Mouse (Mus musculus): ENCODE measurements around the gene Foxc1. TPM values are rescaled to one million over a fixed set of nuclear protein-coding genes. Genes with fewer than 3 reads are reported as not detected.

Gene Foxc1
- total RNA-seq, 2 experiments from 2014 or later, result 9.3 to 9.4 TPM

DNA sequence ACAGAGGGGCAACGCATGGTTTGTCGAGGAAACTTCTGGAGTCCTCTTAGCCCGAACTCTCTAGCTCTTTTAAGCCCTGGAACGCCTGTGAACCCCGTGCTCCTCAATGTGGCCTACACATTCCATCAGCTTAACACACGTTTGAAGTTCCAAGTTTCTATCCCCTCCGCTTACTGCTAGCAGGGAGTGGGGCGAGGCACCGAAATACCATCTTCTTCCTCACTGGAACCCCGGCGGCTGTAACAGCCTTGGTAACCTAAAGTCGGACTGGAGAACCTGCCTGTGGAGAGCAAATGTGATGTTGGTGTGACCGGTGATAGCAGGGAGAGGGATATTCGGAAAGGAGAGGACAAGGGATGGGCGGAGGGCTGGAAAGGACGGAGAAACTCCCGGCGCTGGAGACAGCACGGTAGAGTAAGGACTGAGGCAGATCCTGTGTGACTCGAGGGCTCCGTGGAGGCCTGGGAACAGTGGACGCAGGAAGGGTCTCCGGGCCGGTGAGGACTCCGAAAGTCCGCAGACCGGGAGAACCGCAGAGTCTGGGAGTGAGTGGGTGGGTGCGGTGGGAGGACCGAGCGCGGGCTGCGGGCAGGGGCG, 504 bp upstream of the Foxc1 start:
- no peak for DNase-seq

DNA sequence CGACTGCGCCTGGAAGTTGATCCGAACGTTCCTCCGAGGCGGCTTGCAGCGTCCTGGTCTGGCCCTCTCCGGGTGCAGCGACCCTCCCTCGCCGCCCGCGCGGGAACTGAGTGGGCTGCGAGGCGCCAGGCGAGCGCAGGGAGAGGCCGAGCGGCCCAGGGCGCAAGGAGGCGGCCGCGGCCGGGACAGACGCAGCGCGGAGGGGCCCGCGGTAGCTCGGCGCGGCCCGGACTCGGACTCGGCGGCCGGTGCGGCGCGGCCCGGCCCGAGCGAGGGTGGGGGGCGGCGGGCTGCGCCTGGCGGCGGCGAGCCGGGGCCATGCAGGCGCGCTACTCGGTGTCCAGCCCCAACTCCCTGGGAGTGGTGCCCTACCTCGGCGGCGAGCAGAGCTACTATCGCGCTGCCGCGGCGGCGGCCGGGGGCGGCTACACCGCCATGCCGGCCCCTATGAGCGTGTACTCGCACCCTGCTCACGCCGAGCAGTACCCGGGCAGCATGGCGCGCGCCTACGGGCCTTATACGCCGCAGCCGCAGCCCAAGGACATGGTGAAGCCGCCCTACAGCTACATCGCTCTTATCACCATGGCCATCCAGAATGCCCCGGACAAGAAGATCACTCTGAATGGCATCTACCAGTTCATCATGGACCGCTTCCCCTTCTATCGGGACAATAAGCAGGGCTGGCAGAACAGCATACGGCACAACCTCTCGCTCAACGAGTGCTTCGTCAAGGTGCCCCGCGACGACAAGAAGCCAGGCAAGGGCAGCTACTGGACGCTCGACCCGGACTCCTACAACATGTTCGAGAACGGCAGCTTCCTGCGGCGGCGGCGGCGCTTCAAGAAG, 680 bp downstream of the Foxc1 start:
- peak; percentile 58 for DNase-seq

DNA sequence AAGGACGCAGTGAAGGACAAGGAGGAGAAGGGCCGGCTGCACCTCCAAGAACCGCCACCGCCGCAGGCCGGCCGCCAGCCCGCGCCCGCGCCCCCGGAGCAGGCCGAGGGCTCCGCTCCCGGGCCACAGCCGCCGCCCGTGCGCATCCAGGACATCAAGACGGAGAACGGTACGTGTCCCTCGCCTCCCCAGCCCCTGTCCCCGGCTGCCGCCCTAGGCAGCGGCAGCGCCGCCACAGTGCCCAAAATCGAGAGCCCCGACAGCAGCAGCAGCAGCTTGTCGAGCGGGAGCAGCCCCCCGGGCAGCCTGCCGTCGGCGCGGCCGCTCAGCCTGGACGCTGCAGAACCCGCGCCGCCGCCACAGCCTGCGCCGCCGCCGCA, 1.3 kb downstream of the Foxc1 start:
- peak; percentile 43 to 51 for DNase-seq

DNA sequence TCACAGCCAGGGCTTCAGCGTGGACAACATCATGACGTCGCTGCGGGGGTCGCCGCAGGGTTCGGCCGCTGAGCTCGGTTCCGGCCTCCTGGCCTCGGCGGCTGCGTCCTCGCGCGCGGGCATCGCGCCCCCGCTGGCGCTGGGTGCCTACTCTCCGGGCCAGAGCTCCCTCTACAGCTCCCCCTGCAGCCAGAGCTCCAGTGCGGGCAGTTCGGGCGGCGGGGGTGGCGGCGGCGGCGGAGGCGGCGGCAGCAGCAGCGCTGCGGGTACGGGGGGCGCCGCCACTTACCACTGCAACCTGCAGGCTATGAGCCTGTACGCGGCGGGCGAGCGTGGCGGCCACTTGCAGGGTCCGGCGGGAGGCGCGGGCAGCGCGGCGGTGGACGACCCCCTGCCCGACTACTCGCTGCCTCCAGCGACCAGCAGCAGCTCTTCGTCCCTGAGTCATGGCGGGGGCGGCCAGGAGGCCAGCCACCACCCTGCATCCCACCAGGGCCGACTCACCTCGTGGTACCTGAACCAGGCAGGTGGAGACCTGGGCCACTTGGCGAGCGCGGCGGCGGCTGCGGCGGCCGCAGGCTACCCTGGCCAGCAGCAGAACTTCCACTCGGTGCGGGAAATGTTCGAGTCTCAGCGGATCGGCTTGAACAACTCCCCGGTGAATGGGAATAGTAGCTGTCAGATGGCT, 1.8 kb downstream of the Foxc1 start:
- peak; percentile 77 to 81 for DNase-seq

DNA sequence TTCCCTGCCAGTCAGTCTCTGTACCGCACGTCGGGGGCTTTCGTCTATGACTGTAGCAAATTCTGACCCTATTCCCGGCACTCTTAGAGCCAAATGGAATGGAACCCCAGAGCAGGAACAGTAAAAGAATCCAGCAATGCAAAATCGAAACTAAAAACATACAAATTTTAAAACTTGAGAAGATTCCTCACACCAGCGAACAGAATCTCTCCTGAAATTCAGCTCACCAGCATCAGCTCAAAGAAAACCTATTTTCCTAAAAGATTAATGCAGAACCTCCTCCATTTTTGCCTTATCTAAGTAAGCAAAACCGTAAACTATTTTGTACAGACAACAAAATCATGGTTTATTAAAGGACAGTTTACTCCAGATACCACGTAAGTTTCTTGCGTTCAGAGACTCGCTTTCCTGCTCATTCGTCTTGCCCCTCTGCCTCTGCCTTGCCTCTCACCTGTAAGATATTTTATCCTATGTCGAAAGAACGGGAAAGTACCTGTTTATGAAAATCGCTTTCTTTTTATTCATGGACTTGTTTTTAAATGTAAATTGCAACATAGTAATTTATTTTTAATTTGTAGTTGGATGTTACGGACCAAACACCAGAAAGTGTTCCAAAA, 2.5 kb downstream of the Foxc1 start:
- DNase-seq, result no peak

DNA sequence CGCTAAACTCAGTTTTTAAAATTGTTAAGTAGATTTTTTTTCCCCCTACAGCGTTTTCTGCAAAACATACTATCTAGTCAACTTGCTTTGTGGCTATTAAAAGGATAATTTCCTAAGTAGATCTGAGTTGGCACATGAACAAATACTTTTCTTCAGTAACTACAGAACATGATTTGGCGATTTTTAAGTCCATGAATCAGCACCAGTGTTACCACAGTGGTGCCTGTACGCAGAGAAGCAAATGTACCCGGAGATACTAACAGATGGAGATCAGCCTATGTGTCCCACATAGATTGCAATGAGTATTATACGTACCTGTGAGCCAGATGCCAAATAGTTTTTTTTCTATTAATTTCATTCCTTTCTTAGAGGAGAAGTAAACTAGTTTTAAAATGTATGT, 3.3 kb downstream of the Foxc1 start:
- DNase-seq, result no peak

DNA sequence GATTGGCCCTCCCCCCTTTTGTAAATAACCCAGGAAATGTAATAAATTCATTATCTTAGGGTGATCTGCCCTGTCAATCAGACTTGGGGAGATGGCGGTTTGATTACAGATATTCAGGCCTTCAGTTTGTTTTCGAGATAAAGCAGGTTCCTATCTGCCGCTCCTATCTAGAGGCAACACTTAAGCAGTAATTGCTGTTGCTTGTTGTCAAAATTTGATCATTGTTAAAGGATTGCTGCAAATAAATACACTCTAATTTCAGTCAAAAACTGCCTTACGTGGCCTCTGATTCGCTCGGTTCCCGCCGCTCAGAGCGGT, 3.9 kb downstream of the Foxc1 start:
- DNase-seq, result no peak

DNA sequence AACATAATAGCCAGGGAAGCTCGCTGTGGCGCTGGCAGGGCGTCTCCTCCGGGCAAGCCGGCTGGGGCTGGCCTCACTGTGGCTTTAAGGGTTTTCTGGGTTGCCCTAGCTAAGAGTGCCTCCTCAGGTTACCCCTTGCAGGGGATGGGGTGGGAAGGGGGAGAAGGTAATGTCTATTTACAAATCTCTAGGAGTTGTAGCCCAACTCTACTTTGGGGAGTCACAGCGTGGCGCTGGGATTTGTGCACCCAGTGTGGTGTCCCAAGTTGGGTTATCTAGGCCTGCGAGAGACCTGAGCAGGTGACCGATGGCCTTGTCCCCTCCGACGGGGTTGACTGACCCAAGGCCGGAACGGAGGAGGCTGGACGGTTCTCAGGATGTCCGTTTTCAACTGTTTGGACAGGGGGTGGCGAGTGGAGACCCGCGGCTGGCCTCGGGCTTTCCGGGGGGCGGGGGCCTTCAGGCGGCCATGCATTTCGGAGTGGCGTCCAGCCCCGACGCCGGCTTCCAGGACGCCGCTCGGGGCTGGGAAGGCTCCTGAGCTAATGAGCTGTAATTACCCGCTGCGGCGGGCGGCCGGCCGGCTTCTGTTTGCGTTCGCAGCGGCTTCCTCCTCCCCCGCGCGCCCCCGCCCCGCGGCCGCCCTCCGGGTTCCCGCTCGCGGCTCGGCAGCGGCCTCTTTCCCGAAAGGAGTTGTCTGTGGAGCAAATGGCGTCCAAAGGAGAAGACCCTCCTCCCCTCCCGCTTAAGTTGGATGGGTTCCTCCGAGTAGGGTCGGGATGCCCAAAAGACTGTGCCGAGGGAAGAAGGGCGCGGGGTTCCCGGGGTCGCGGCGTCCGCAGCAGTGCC, 4.5 kb downstream of the Foxc1 start:
- peak; percentile 48 to 64 for DNase-seq

DNA sequence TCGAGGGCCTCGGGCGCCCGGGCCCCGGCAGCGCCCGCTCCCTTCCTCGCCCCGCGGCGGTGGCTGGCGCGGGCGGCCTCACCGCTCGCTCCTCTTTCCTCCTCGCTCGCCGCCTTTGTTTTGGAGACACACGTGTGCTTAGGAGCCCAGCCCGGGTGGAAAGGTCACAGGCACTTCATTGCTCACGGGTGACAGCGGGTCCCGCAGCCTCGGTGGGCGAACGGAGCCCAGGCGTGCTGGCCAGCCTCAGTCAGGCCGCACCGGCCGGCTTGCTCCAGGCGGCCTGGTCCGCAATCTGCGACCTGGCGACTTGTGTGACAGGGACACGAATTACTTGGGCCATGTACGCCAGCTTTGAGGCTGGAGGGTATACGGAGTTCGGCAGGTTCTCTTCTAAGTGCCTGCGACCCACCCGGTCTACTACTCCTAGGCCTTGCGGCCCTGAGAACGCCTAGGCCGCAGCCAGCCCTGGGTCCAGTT, 5.1 kb downstream of the Foxc1 start:
- peak; percentile 43 to 53 for DNase-seq

DNA sequence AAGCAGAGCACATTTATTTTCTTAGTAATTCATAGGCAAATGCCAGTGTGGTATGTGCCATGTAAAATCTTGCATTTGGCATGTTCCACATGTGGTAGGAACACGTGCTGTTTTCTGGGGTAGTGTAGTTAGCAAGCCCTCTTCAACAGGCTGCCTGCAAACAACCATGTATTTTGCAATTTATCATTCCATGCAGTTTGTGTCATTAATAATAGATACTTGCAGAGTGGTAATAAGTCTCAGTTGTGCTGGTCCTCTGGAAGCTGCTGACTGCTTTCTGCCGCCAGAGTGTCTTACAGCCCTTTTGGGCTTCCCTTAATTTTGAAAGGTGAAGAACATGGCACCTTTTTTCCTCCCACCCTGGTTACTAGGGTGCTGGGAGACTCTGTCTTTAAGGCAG, 6.3 kb downstream of the Foxc1 start:
- DNase-seq, result no peak

DNA sequence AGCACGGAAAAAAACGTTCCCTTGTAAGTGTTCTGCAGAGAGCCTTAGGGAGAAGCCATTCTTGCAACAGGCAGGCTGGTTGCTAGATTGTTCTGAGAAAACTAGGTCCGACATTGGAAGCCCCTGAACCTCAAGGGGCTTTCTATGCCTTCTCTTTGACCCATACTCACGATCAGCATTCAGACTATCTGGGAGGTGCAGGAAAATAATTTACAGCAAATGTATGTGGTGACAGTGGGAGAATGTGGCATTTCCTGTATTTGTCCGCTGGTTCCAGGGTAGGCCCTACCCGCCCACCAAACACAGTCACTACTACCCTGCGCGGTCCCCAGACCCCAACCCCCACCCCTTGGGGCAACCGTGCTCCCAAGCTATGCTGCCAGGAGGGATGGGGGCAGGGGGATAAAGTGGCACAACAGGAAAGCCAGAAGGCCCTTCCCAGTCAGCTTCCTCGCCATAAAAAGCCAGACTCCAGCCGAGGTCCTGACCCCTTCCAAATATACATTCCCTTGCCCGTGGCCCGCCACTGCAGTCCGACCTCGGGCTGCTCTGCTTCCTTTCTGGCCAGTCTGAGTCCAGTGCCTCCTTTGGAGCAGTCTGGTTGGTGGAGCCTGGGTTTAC, 9.1 kb downstream of the Foxc1 start:
- DNase-seq, result no peak

DNA sequence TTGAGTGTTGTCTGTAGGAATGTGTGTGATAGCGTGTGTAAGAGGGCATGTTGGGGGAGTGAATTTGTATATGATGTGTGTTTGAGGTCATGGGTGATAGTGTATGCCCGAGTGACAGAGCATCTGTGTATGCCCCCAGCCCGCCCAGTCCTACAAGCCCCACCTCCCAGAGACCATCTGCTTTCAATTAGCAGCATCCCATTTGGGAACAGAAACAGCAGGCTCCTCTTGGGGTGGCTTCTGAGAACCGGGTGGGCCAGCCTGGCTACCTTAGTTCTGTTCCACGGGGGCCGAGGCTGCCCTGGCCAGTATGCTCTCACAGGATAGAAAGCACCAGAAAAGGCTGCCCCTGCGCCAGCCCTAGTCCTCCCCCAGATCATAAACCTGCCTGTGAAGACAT, 11.9 kb downstream of the Foxc1 start:
- no peak for DNase-seq

DNA sequence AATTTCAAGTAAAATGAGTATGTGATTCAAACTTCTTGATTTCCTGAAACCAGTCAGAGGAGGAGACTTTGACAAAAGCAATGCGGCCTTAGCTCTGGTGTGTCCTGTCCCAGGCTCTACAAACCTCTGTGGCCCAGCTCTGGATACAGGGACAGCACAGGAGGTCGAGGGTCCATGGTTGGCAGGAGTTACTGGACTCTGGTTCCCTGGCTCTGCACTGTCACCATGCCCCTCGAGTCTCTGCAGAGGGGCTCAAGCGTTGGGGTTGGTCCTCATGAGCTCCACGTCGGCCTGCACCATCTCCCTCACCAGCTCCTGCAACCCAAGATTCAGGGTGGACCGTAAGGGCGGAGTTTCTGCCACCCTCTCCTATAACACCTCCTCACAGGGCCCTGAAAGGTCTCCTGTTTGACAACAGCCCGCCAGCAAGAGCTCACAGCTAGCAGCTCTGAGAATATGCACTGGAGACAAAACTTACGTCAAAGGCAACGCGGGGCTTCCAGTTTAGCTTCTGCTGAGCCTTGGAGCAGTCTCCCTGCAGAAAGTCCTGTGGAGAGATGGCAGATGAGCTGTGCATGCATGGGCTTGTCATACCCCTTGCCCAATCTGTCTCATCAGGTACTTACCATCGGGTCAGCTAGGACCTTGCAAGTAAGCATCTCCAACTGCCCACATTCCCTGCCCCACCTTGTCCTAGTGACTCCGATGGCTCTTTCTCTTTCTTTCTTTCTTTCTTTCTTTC, 13.4 kb downstream of the Foxc1 start:
- no peak for DNase-seq

DNA sequence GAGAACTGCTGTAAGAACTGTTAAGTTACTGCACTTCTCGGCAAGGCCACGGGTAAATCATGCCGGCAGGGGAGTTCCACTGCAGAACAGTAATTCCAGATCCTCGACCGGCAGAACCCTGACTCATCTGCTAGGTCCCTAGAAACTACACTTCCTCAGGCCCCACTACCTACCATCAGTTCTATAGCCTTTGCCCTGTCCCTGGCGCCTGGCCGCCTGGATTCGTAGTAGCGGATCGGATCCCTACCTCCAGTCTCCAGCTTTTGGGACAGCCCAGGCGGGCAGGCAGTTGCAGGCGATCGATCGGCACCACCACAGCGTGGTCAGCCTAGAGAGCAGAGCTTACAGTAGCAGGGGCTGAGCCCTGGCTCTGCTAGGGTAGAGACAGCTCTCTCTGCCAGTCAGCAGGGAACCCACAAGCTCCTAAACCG, 14.2 kb downstream of the Foxc1 start:
- DNase-seq, result peak; percentile 66 to 74

DNA sequence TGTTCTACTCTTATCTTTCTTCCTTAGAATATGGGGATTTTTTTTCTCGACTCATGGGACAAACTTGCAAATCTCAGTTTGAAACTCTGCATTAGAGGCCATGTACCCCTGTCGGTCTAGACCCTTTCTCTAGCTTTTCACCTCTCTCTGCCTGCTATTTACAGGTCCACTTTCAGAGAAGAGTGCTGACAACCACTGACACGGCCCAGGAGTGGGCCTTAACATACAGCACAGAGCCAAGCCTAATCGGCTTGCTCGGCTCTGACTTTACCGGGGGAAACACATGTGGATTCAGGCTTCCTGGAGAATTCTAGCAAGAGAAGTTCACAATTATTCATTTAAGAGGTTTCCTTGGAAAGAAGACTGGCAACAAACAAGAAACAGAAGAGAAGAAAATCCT, 14.6 kb downstream of the Foxc1 start:
- DNase-seq, result no peak

DNA sequence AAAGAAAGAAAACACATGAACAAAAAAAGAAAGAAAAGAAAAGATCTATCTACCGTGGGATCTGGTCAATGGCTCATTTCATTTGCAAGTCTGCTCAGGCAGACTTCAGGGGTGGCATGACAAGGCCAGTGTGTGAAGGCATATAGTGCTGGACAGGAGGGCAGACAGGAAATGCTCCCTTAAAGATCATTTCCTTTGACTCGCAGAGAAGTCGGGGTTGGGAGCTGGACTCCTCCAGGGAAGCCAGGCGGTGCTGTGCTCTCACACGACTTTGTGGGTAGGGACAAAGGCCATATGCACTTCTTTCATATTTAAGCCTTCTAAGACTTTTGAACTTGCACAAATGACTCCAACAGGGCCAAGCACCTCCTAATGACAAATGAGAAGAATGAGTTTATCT, 16.9 kb downstream of the Foxc1 start:
- DNase-seq, result no peak

DNA sequence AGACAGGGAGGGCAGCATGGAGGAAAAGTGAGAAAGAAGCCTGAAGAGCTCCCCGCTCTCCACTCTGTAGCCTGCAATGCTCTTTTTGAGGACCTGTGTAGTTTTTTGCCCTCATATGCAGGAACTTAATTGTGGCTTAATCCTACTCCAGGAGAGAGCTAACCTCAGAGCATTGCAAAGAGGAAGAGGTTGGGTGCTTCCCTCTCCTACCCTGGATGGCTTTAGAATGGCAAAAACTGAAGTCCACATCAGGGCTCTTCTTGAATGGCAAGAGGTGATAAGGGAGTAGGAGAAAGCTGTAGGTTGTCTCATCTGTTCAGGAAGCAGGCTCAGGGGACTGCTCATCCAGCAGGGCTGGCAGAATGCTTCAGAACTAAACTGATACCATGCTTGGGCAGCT, 18.7 kb downstream of the Foxc1 start:
- no peak for DNase-seq

DNA sequence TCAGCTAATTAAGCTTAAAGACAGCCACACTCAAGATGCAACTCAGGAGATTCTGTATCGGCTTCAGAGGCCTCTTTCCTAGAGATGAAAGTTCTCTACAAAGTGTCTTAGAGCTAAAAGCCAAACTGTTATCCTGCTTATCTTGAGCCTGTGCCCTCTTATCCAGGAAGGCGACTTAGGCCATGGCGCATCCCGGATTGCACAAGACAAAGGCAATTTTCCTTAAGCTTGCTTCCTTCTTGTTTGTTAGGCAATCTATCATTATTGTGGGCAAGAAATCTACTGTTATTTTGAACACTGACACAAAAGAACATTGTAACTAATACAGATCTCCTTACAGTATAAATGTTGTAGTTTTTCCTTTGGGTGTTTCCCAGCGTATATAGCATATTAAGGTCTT, 20.7 kb downstream of the Foxc1 start:
- DNase-seq, result no peak

DNA sequence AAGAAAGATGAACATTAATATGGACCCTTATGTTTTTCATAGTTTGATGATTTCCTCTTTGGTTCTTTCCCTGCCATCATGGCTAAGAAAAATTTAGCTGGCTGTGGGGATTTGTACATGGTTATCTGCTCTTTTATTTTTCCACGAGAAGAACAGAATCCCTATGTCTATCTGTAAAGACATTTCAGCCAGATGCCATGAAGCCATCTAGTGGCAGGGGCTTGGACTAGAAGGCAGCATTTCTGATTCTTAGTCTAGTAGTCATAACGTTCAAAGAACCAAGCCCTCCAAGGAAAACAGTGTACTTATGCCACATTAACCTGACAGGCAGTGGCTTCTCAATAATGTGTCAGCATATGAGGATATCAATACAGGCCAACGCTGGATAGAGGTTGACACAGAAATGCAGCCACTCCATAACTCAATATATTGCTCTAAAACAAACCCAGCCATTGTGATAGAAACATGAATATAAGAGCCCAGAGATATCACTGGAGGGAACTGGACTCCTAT, 21.4 kb downstream of the Foxc1 start:
- DNase-seq, result no peak

DNA sequence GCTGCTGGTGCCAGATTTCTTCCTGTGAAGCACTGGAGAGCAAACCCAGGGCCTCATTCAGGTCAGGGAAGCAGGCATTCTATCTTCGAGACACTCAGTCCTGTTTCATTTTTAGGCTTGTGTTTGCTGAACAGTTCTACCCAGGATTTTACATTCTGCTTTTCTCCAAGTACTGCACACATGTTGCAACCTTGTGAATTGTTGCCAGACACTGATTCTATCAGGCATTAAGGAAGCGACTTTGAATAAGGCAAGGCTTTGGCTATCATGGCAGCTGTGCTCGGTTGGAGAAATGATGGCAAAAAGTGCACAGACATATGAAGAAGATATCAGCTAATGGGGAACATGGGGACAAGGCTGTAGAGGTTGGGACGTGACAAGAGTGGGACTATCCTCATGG, 22.0 kb downstream of the Foxc1 start:
- no peak for DNase-seq

DNA sequence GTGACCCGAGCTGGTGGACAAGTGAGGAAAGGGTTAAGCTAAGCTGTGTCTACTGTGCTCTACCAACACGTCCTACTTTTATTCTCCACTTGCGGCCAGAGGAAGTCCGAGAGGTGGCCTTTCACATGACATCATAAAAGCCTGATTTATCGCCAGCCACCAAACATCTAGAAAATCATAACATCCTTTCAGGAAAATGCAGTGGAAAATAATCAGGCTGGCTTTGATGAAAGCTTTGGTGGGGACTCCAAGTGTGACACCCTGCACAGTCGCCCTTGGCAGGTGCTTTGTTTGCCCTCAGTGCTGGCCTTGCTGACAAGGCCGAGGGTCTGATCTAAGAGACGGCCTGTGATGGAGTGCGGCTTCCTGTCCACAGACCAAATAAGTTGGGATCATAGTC, 23.9 kb downstream of the Foxc1 start:
- DNase-seq, result peak; percentile 43 to 45
